Mouse (Mus musculus) hindbrain, embryonic 14.5 days (tissue): ENCODE data around the gene Exoc3l4. TPM values are rescaled to one million over a fixed set of nuclear protein-coding genes. Genes with fewer than 3 reads are reported as not detected.

Source experiments
- ATAC-seq: fragments of 200-750 bp; cut with Nextera tagmentation; 2 replicates; pipeline ENCODE4 v1.8.0; 2017; ENCODE audit warnings: moderate number of reproducible peaks, mild to moderate bottlenecking, moderate TSS enrichment, moderate library complexity; ENCODE audit not compliant: low FRiP score
- DNase-seq: peaks from one replicate; pipeline ENCODE4 v3.0.0-alpha.2; 2015; ENCODE audit warnings: low spot score
- H3K27ac ChIP-seq: fragments of 300-500 bp; sonication (generic); 2 replicates; pipeline ENCODE4 v1.5.1; 2014; ENCODE audit warnings: mild to moderate bottlenecking, moderate library complexity
- H3K27me3 ChIP-seq: fragments of 300-500 bp; sonication (generic); 2 replicates; pipeline ENCODE4 v1.6.1; 2014; ENCODE audit warnings: mild to moderate bottlenecking, low read length, mixed read lengths; ENCODE audit not compliant: control insufficient read depth, insufficient read depth
- H3K36me3 ChIP-seq: fragments of 300-500 bp; sonication (generic); replicated peaks from 2 replicates; pipeline ENCODE4 v1.6.1; 2014; ENCODE audit not compliant: control insufficient read depth, insufficient read depth
- H3K4me1 ChIP-seq: fragments of 300-500 bp; sonication (generic); replicated peaks from 2 replicates; pipeline ENCODE4 v1.6.1; 2014; ENCODE audit warnings: antibody characterized with exemption, low read length, mixed read lengths; ENCODE audit not compliant: control insufficient read depth, insufficient read depth
- H3K4me2 ChIP-seq: fragments of 300-500 bp; sonication (generic); replicated peaks from 2 replicates; pipeline ENCODE4 v1.6.1; 2014; ENCODE audit warnings: mild to moderate bottlenecking, moderate library complexity
- H3K4me3 ChIP-seq: fragments of 300-500 bp; sonication (generic); replicated peaks from 2 replicates; pipeline ENCODE4 v1.5.1; 2014; ENCODE audit warnings: mild to moderate bottlenecking, low read length
- H3K9ac ChIP-seq: fragments of 300-500 bp; sonication (generic); 2 replicates; pipeline ENCODE4 v1.6.1; 2014
- H3K9me3 ChIP-seq: fragments of 300-500 bp; sonication (generic); 2 replicates; pipeline ENCODE4 v1.6.1; 2016; ENCODE audit warnings: low read length; ENCODE audit not compliant: control insufficient read depth
- WGBS: fragments of 180-500 bp; shearing (Covaris S2); extraction: QIAGEN DNeasy Blood & Tissue Kit; methylation state at CpG from one replicate; pipeline ENCODE4 v1.1.7; 2014; 5-methylcytosine and 5-hydroxymethylcytosine counted together
- polyA plus RNA-seq: library from polyadenylated mRNA; unstranded; fragments of >200 nt; fragmentation: Nextera tagmentation; extraction: Ambion mirVana; gene quantifications from 2 replicates; pipeline ENCODE4 v1.2.1, GENCODE M21; 2014

Exoc3l4 gene
- polyA plus RNA-seq, 1 experiment from 2014 or later = 1.8 TPM

- Histone ChIP-seq H3K27me3 (peaks cover 62% of the 10 kb centered on the region), H3K4me1 (peaks cover 31% of the 10 kb centered on the region; the same call in 1 of the 2 replicates), H3K27ac (no peak overlapping the region), H3K4me3 (peak overlapping the region; percentile 33), H3K4me2 (peak overlapping the region; percentile 59), H3K9ac (peak overlapping the region; percentile 64; the same call in 1 of the 2 replicates), H3K9me3 (no peaks in the 10 kb centered on the region), H3K36me3 (no peaks in the 10 kb centered on the region)
- ATAC-seq (no peak), DNase-seq (no peak)
- WGBS = 9% methylated on average over 27 of the region's 27 CpGs
These were observed 13.4 kb downstream of the Exoc3l4 start for GRCm38 (mm10) chr12:111430049-111430867.

GRCm38 (mm10) chr12:111430868-111431817 lies 14.3 kb downstream of the Exoc3l4 start:
- H3K27me3 ChIP-seq = peaks cover 57% of the 10 kb centered on the region
- no peaks in the 10 kb centered on the region for H3K36me3 ChIP-seq
- peaks cover 31% of the 10 kb centered on the region; the same call in 1 of the 2 replicates for H3K4me1 ChIP-seq
- no peaks in the 10 kb centered on the region for H3K9me3 ChIP-seq
- no peak for ATAC-seq
- H3K9ac ChIP-seq = no peak overlapping the region
- 29% methylated on average over 14 of the region's 14 CpGs for WGBS
- no peak overlapping the region for H3K27ac ChIP-seq
- H3K4me2 ChIP-seq = no peak overlapping the region
- DNase-seq = no peak
- H3K4me3 ChIP-seq = no peak overlapping the region

GRCm38 (mm10) chr12:111432097-111432496 lies 15.3 kb downstream of the Exoc3l4 start:
- Histone ChIP-seq H3K4me2 (no peak overlapping the region), H3K27ac (no peak overlapping the region), H3K27me3 (peaks cover 52% of the 10 kb centered on the region), H3K9ac (no peak overlapping the region), H3K9me3 (no peaks in the 10 kb centered on the region), H3K4me3 (no peak overlapping the region), H3K36me3 (no peaks in the 10 kb centered on the region), H3K4me1 (peaks cover 31% of the 10 kb centered on the region; the same call in 1 of the 2 replicates)
- no peak for ATAC-seq
- WGBS = 28% methylated on average over 4 of the region's 4 CpGs
- DNase-seq = no peak

- peaks cover 31% of the 10 kb centered on the region; the same call in 1 of the 2 replicates for H3K4me1 ChIP-seq
- H3K9ac ChIP-seq = no peak overlapping the region
- no peaks in the 10 kb centered on the region for H3K36me3 ChIP-seq
- no peaks in the 10 kb centered on the region for H3K9me3 ChIP-seq
- DNase-seq = no peak
- H3K27me3 ChIP-seq = peaks cover 45% of the 10 kb centered on the region
- no peak overlapping the region for H3K4me3 ChIP-seq
- H3K4me2 ChIP-seq = no peak overlapping the region
- no peak overlapping the region for H3K27ac ChIP-seq
- ATAC-seq = no peak
- 69% methylated on average over 4 of the region's 5 CpGs for WGBS
These were observed 16.0 kb downstream of the Exoc3l4 start for GRCm38 (mm10) chr12:111432751-111433331.

- Histone ChIP-seq H3K4me2 (0 out of 2 replicates have a peak overlapping the region, but pooled peaks have one; percentile 21), H3K27me3 (peaks cover 32% of the 10 kb centered on the region), H3K9me3 (no peaks in the 10 kb centered on the region), H3K36me3 (no peaks in the 10 kb centered on the region), H3K27ac (peak overlapping the region; percentile 67; the same call in 1 of the 2 replicates), H3K9ac (no peak overlapping the region), H3K4me1 (peaks cover 21% of the 10 kb centered on the region; the same call in 1 of the 2 replicates), H3K4me3 (no peak overlapping the region)
- DNase-seq (peak; percentile 55), ATAC-seq (peak; percentile 80)
- 24% methylated on average over 6 of the region's 7 CpGs for WGBS
These were observed 17.4 kb downstream of the Exoc3l4 start for GRCm38 (mm10) chr12:111434164-111434744.

GRCm38 (mm10) chr12:111434745-111435327 lies 18.0 kb downstream of the Exoc3l4 start:
- 43% methylated on average over 8 of the region's 8 CpGs for WGBS
- peaks cover 29% of the 10 kb centered on the region for H3K27me3 ChIP-seq
- H3K4me2 ChIP-seq = no peak overlapping the region
- peak overlapping the region; percentile 67; the same call in 1 of the 2 replicates for H3K27ac ChIP-seq
- H3K9me3 ChIP-seq = no peaks in the 10 kb centered on the region
- peaks cover 15% of the 10 kb centered on the region; the same call in 1 of the 2 replicates for H3K4me1 ChIP-seq
- H3K9ac ChIP-seq = no peak overlapping the region
- no peaks in the 10 kb centered on the region for H3K36me3 ChIP-seq
- H3K4me3 ChIP-seq = no peak overlapping the region
- ATAC-seq (no peak), DNase-seq (no peak)

- Histone ChIP-seq H3K4me3 (no peak overlapping the region), H3K4me2 (no peak overlapping the region), H3K4me1 (peaks cover 12% of the 10 kb centered on the region; the same call in 1 of the 2 replicates), H3K9me3 (no peaks in the 10 kb centered on the region), H3K27ac (no peak overlapping the region), H3K9ac (no peak overlapping the region), H3K36me3 (no peaks in the 10 kb centered on the region), H3K27me3 (peaks cover 16% of the 10 kb centered on the region)
- no peak for ATAC-seq
- WGBS = 89% methylated on average over 3 of the region's 3 CpGs
- DNase-seq = no peak
These were observed 19.4 kb downstream of the Exoc3l4 start for GRCm38 (mm10) chr12:111436170-111436569.

GRCm38 (mm10) chr12:111436640-111437039 lies 19.8 kb downstream of the Exoc3l4 start:
- Histone ChIP-seq H3K36me3 (no peaks in the 10 kb centered on the region), H3K27ac (no peak overlapping the region), H3K9ac (no peak overlapping the region), H3K4me2 (no peak overlapping the region), H3K27me3 (peaks cover 15% of the 10 kb centered on the region), H3K4me3 (no peak overlapping the region), H3K4me1 (peaks cover 12% of the 10 kb centered on the region; the same call in 1 of the 2 replicates), H3K9me3 (no peaks in the 10 kb centered on the region)
- WGBS = 75% methylated on average over 8 of the region's 8 CpGs
- ATAC-seq (no peak), DNase-seq (no peak)
